Comparison of ENCODE assay signal across 9 mouse cellular contexts in the genomic region with DNA sequence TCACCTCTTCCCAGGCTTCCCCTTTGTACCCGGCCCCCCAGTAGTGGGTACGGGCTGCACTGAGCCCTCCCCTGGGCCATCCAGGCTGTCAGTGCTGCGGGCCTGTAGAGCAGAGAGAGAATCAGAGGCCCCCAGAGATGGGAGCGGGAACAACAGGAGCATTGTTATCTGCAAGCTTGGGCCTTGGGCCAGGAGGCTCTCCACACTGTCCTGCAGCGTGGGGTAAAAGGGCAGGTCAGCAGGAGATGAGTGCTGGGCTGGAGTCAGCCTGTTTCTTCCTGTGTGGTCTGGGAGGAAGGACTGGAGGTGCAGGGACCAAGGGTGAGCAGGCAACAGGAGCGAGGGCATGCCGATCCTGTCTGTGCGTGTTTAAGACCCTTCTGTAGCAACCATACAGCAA. TPM values are rescaled to one million over a fixed set of nuclear protein-coding genes. Genes with fewer than 3 reads are reported as not detected.
DNase-seq lines count a peak whose midpoint lies in the region; ATAC-seq lines count a peak whose summit lies in the region.
"Had no signal": no experiment of that assay in that cellular context is flagged by ENCODE, and none has a peak within 500 bp of the region (broad histone marks: within the 10 kb centered on the region; RNA-seq: fewer than 3 reads in every experiment).

No protein-coding gene starts in this region.

- H3K27ac ChIP-seq in heart, embryonic 11.5 days (ENCODE audit: low read depth, low read length): no peak overlapping the region
- H3K27ac ChIP-seq in limb, embryonic 12.5 days: no peak overlapping the region
- H3K27ac ChIP-seq: macrophage had no signal

- no peak for DNase-seq in heart, adult 8-10 months (ENCODE audit: low spot score)
- peak; percentile 64 for DNase-seq in embryo, embryonic 10 days (ENCODE audit: low spot score)
- peak; percentile 43 to 55 for DNase-seq in heart, postnatal 14 days
- peak; percentile 83 for DNase-seq in testis, postnatal 14 days (ENCODE audit: low spot score)
- no peak for DNase-seq in spleen, postnatal 10 days (ENCODE audit: low spot score in 2 of 2)
- DNase-seq in right cerebral cortex, adult 2 months (ENCODE audit: low spot score in 2 of 2): no peak

- no peak for ATAC-seq in heart, embryonic 11.5 days (replicated peaks; ENCODE audit: insufficient number of reproducible peaks, low FRiP score, low TSS enrichment)
- ATAC-seq in limb, embryonic 12.5 days (ENCODE audit: insufficient number of reproducible peaks, insufficient read depth, low FRiP score, low TSS enrichment, low read depth): no peak

- H3K9me3 ChIP-seq in heart, embryonic 11.5 days (replicated peaks; ENCODE audit: control insufficient read depth, low read length): no peaks in the 10 kb centered on the region
- no peaks in the 10 kb centered on the region for H3K9me3 ChIP-seq in limb, embryonic 12.5 days

- H3K36me3 ChIP-seq in heart, embryonic 11.5 days (ENCODE audit: control insufficient read depth, insufficient read depth, low read length): peaks cover 11% of the 10 kb centered on the region
- peaks cover 55% of the 10 kb centered on the region for H3K36me3 ChIP-seq in limb, embryonic 12.5 days

- intact Hi-C loops in heart, postnatal 14 days (cut with DNase I): no loop called here

- no peak overlapping the region for H3K9ac ChIP-seq in heart, embryonic 11.5 days (ENCODE audit: low read depth, low read length)
- H3K9ac ChIP-seq in limb, embryonic 12.5 days (replicated peaks): peak overlapping the region; percentile 40; the same call in 1 of the 2 replicates

- 28% methylated on average over 8 of the region's 8 CpGs for WGBS in heart, embryonic 11.5 days (ENCODE audit: insufficient replicate concordance)
- 48% methylated on average over 8 of the region's 8 CpGs for whole genome bisulfite sequencing in limb, embryonic 12.5 days

- peaks cover 18% of the 10 kb centered on the region for H3K4me1 ChIP-seq in heart, embryonic 11.5 days (ENCODE audit: control insufficient read depth, insufficient read depth, low read length)
- peaks cover 15% of the 10 kb centered on the region for H3K4me1 ChIP-seq in limb, embryonic 12.5 days (replicated peaks)

- peaks cover 10% of the 10 kb centered on the region; the same call in 1 of the 2 replicates for H3K27me3 ChIP-seq in heart, embryonic 11.5 days (ENCODE audit: control insufficient read depth, insufficient read depth, low read length)
- no peaks in the 10 kb centered on the region for H3K27me3 ChIP-seq in limb, embryonic 12.5 days

- peak overlapping the region; percentile 14; the same call in 1 of the 2 replicates for H3K4me2 ChIP-seq in heart, embryonic 11.5 days
- peak overlapping the region; percentile 85 for H3K4me2 ChIP-seq in limb, embryonic 12.5 days

- 0 out of 2 replicates have a peak overlapping the region, but pooled peaks have one; percentile 3 for H3K4me3 ChIP-seq in heart, embryonic 11.5 days (ENCODE audit: low read depth, low read length)
- 0 out of 2 replicates have a peak overlapping the region, but pooled peaks have one; percentile 67 for H3K4me3 ChIP-seq in limb, embryonic 12.5 days (replicated peaks)

RNA-seq across cellular contexts. Expression of a gene that starts 1.9 kb away (rescaled TPM):
- 6.0 and 7.2 TPM in 2 replicates for polyA plus RNA-seq in heart, embryonic 11.5 days (2014; fragmentation: Nextera tagmentation; extraction: Ambion mirVana)
- under 1 TPM; 0.32 to 0.60 (median 0.36) TPM for total RNA-seq in heart, adult 8-10 months (2022)
- total RNA-seq in heart, postnatal 14 days (2021): 1 to 10 TPM; 2.7 to 3.2 TPM
- 15.1 and 17.7 TPM in 2 replicates for polyA plus RNA-seq in limb, embryonic 12.5 days (2016; fragmentation: Nextera tagmentation; extraction: Ambion mirVana)

RNA-seq across cellular contexts. Expression of a gene that starts 19.0 kb away (rescaled TPM):
- polyA plus RNA-seq in heart, embryonic 11.5 days (2014; fragmentation: Nextera tagmentation; extraction: Ambion mirVana): 10.7 and 12.5 TPM in 2 replicates
- 1,000 to 10,000 TPM in 1 of 4 experiments, 100 to 1,000 TPM in 3; 852 to 1,087 (median 985) TPM for total RNA-seq in heart, adult 8-10 months (2022)
- 100 to 1,000 TPM; 425 to 488 TPM for total RNA-seq in heart, postnatal 14 days (2021)
- 9.5 and 10.9 TPM in 2 replicates for polyA plus RNA-seq in limb, embryonic 12.5 days (2016; fragmentation: Nextera tagmentation; extraction: Ambion mirVana)

RNA-seq across cellular contexts. Expression of a gene that starts 19.2 kb away (rescaled TPM):
- polyA plus RNA-seq in heart, embryonic 11.5 days (2014; fragmentation: Nextera tagmentation; extraction: Ambion mirVana): 10.3 and 12.7 TPM in 2 replicates
- total RNA-seq in heart, adult 8-10 months (2022): 1 to 10 TPM; 3.1 to 4.5 (median 3.9) TPM
- total RNA-seq in heart, postnatal 14 days (2021): 1 to 10 TPM; 4.6 to 5.3 TPM
- polyA plus RNA-seq in limb, embryonic 12.5 days (2016; fragmentation: Nextera tagmentation; extraction: Ambion mirVana): 15.3 and 16.0 TPM in 2 replicates

RNA-seq across cellular contexts. Expression of a gene that starts 26.7 kb away (rescaled TPM):
- polyA plus RNA-seq in heart, embryonic 11.5 days (2014; fragmentation: Nextera tagmentation; extraction: Ambion mirVana): 33.6 and 34.8 TPM in 2 replicates
- 10 to 100 TPM; 13.5 to 21.0 (median 14.6) TPM for total RNA-seq in heart, adult 8-10 months (2022)
- total RNA-seq in heart, postnatal 14 days (2021): 10 to 100 TPM; 14.4 to 16.4 TPM
- polyA plus RNA-seq in limb, embryonic 12.5 days (2016; fragmentation: Nextera tagmentation; extraction: Ambion mirVana): 45.4 and 51.5 TPM in 2 replicates

RNA-seq across cellular contexts. Expression of a gene that starts 30.2 kb away (rescaled TPM):
- polyA plus RNA-seq in heart, embryonic 11.5 days (2014; fragmentation: Nextera tagmentation; extraction: Ambion mirVana): 87.6 and 91.2 TPM in 2 replicates
- total RNA-seq in heart, adult 8-10 months (2022): 10 to 100 TPM; 62.1 to 70.3 (median 67.2) TPM
- 10 to 100 TPM; 63.8 to 65.6 TPM for total RNA-seq in heart, postnatal 14 days (2021)
- polyA plus RNA-seq in limb, embryonic 12.5 days (2016; fragmentation: Nextera tagmentation; extraction: Ambion mirVana): 87.8 and 89.9 TPM in 2 replicates

Comparison
In these comparisons a context has a peak if more than half of its experiments do, and no peak if none do; other contexts are left out.
1. DNase-seq: peak in embryo, embryonic 10 days (single experiment), heart, postnatal 14 days (2 of 2) and testis, postnatal 14 days (single experiment); none in heart, adult 8-10 months (single experiment), spleen, postnatal 10 days (0 of 2) and right cerebral cortex, adult 2 months (0 of 2).